Mouse (Mus musculus): ENCODE data around the gene Ccdc153. TPM values are rescaled to one million over a fixed set of nuclear protein-coding genes. Genes with fewer than 3 reads are reported as not detected.

The Ccdc153 gene
- polyA plus RNA-seq, 1 experiment from 2014 or later = not detected

DNA sequence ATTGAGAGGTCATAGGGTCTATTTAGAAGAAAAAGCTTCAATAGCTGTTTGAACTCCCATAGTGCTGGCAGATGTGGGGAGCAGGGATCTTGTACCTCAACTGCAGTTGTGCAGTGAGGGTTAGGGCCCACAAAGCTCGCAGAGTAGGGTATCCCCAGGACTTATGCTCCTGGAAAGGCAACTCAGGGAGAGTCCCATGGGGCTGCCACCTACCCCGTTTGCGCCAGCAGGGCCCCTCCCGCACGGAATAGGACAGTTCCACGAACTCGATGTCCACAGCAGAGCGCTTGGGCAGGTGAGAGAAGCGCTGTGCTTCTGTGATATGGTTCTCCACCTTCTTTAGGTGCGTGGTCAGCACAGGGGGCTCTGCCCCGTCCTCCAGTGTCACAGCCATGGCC is 46.5 kb downstream of the Ccdc153 start:
- 0 out of 2 replicates have a peak, but pooled peaks have one; percentile 8 for ATAC-seq (ENCODE audit: low read depth)
- Histone ChIP-seq H3K27ac (peak overlapping the region; percentile 97), H3K9ac (peak overlapping the region; percentile 99), H3K36me3 (peaks cover 49% of the 10 kb centered on the region), H3K9me3 (replicated peaks) (0 out of 2 replicates have a peak, but pooled peaks cover 3% of the 10 kb centered on the region), H3K4me2 (peak overlapping the region; percentile 88), H3K4me1 (replicated peaks) (peaks cover 73% of the 10 kb centered on the region), H3K27me3 (0 out of 2 replicates have a peak, but pooled peaks cover 8% of the 10 kb centered on the region), H3K4me3 (replicated peaks) (peak overlapping the region; percentile 97)
- WGBS (ENCODE audit: insufficient replicate concordance) = 6% methylated on average over 11 of the region's 11 CpGs
- DNase-seq = peak; percentile 29

DNA sequence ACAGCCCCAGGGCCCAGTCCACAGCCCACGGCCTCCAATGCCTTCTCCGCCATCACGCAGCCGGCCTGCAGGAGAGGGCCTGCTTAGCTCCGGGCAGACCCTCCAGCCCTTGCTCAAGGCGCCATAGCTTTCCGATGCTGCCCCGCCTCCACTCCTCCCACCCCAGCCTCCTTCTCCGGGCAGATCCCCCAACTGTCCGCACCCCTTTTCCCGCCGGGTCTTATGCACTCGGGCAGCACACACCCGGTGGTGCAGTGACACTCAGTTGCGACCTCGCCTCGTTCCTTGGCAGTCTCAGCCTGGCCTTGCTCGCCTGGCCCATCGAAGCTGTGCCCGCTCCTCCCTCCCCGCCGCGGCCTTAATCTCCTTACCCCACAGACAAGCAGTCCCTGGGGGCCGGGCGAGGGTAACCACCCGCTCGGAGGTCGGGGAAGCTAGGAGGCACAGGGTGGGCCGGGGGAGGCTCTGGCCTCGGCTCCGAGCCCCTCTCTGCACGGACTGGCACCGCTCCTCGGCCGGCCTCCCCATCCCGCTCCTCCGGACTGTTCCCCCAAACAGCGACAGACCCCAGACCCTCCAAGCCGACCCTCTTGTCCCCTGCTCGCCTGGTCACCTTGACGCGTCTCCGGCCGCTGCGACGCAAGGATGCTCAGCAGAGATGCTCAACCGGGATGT is 47.1 kb downstream of the Ccdc153 start:
- peak overlapping the region; percentile 97 for H3K27ac ChIP-seq

DNA sequence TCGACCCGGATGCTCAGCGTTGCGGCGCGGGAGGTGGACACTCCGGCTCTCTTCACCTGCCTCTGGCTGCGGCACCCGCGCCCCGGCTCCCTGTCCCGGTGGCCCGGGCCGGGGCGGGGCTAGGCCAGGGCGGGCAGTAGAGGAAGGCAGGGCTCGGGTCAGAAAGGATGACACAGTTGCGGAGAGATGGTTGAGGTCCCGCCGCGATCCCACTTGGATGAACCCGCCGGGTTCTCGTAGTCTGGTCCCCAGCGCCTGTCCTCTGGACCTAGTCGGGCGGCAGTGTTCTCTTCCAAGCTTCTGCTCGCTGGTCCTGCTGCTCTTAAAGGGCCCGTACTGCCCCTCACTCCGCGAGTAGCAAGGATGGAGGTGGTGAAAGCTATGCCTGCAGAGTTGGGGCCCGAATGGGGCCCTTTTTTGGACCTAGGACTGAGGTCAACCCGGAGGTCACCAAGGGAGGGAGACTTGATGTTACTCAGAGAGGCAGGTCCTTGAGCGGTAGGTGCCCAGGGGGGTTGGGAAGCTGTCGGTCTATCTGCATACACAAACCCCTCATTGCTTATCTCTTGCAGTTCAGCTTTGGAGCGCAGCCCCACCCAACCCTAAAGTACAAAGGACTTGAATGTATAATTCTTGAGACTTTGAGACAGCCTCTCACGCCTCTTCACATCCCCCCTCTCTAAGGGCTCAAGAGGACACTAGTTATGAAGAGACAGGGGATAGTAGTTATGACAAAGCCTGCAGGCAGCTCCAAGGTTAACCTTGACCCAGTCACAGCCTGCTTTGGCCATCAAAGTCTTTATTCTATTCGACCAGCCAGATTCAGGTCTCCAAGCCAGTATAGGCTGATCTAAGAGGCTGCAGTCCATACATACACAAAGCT is 47.8 kb downstream of the Ccdc153 start, which contains the start of gene Abcg4:
TSS of gene Abcg4 (minus strand) at position 540 of the 883 bp plus-strand sequence.
- Histone ChIP-seq H3K36me3 (peaks cover 52% of the 10 kb centered on the region), H3K4me2 (peak within 1 kb of the TSS; percentile 88), H3K27ac (peak within 1 kb of the TSS; percentile 97), H3K27me3 (0 out of 2 replicates have a peak, but pooled peaks cover 8% of the 10 kb centered on the region), H3K9ac (peak within 1 kb of the TSS; percentile 99), H3K9me3 (replicated peaks) (0 out of 2 replicates have a peak, but pooled peaks cover 3% of the 10 kb centered on the region), H3K4me3 (replicated peaks) (peak within 1 kb of the TSS; percentile 97), H3K4me1 (replicated peaks) (peaks cover 77% of the 10 kb centered on the region)
- 1% methylated on average over 38 of the region's 38 CpGs for WGBS (ENCODE audit: insufficient replicate concordance)
- DNase-seq = peak; percentile 81
- peak; percentile 85 for ATAC-seq (ENCODE audit: low read depth)

More for the DNA sequence above, 47.1 kb downstream of the Ccdc153 start:
- Histone ChIP-seq H3K4me1 (replicated peaks) (peaks cover 77% of the 10 kb centered on the region), H3K36me3 (peaks cover 49% of the 10 kb centered on the region), H3K4me2 (peak overlapping the region; percentile 88), H3K9ac (peak overlapping the region; percentile 99), H3K4me3 (replicated peaks) (peak overlapping the region; percentile 97), H3K9me3 (replicated peaks) (0 out of 2 replicates have a peak, but pooled peaks cover 3% of the 10 kb centered on the region), H3K27me3 (0 out of 2 replicates have a peak, but pooled peaks cover 8% of the 10 kb centered on the region)
- DNase-seq (peak; percentile 48), ATAC-seq (ENCODE audit: low read depth) (peak; percentile 37)
- 2% methylated on average over 47 of the region's 47 CpGs for WGBS (ENCODE audit: insufficient replicate concordance)

DNA sequence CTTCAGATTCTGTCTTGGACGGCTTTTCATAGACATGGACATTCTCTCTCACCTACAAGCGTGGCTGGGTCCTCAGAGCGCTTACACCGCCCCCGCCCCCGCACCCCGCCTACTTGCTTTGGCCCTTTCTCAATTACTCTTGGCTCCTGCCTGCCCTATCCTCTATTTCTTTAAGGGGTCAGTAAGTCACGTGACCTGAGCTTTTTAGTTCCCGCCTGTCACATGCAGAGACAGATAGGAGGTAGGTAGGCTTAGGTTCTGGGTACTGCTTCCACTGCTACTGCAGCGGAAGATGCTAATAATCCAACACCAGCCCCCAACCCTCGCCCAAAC is 48.4 kb downstream of the Ccdc153 start:
- Histone ChIP-seq H3K36me3 (peaks cover 52% of the 10 kb centered on the region), H3K27ac (peak overlapping the region; percentile 97), H3K4me1 (replicated peaks) (peaks cover 71% of the 10 kb centered on the region), H3K27me3 (0 out of 2 replicates have a peak, but pooled peaks cover 8% of the 10 kb centered on the region), H3K9ac (peak overlapping the region; percentile 99), H3K9me3 (replicated peaks) (0 out of 2 replicates have a peak, but pooled peaks cover 3% of the 10 kb centered on the region), H3K4me3 (replicated peaks) (peak overlapping the region; percentile 97), H3K4me2 (peak overlapping the region; percentile 88)
- 9% methylated on average over 11 of the region's 11 CpGs for WGBS (ENCODE audit: insufficient replicate concordance)
- ATAC-seq (ENCODE audit: low read depth) (peak; percentile 37), DNase-seq (peak; percentile 33)

DNA sequence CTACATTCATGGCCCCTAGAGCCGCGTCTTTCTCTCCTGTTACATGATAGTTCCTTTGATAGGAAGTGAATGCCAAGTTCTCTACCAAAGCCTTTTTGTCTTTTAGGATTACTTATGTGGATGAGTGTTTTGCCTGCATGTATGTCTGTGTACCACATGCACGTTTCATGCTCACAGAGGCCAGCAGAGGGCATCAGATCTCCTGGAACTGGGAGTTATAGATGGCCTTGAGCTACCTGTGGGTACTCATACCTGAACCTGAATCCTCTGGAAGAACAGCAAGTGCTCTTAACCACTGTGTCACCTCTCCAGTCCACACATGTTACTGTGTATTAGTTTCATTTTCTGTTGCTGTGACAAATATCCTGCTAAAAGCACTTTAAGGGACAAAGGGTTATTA is 52.0 kb downstream of the Ccdc153 start:
- H3K36me3 ChIP-seq = peaks cover 74% of the 10 kb centered on the region
- DNase-seq (no peak), ATAC-seq (ENCODE audit: low read depth) (no peak)
- 0 out of 2 replicates have a peak, but pooled peaks cover 3% of the 10 kb centered on the region for H3K9me3 ChIP-seq (replicated peaks)
- peak overlapping the region; percentile 25; the same call in 1 of the 2 replicates for H3K27ac ChIP-seq
- H3K4me2 ChIP-seq = no peak overlapping the region
- no peak overlapping the region for H3K4me3 ChIP-seq (replicated peaks)
- H3K27me3 ChIP-seq = 0 out of 2 replicates have a peak, but pooled peaks cover 3% of the 10 kb centered on the region
- no peak overlapping the region for H3K9ac ChIP-seq
- WGBS (ENCODE audit: insufficient replicate concordance) = 57% methylated on average over 3 of the region's 3 CpGs
- peaks cover 40% of the 10 kb centered on the region for H3K4me1 ChIP-seq (replicated peaks)

Other genes with a start within 250 kb of the Ccdc153 start
- gene Thy1, start 197.3 kb upstream of the Ccdc153 start, polyA plus RNA-seq (2015; fragmentation: Nextera tagmentation; extraction: Ambion mirVana) = 0.15 and 0.24 TPM in 2 replicates
- gene Usp2, start 173.7 kb upstream of the Ccdc153 start, polyA plus RNA-seq (2015; fragmentation: Nextera tagmentation; extraction: Ambion mirVana) = 1.8 and 3.0 TPM in 2 replicates
- not detected in 2 replicates for gene Mfrp, start 138.9 kb upstream of the Ccdc153 start, polyA plus RNA-seq (2015; fragmentation: Nextera tagmentation; extraction: Ambion mirVana)
- gene C1qtnf5, start 133.4 kb upstream of the Ccdc153 start, polyA plus RNA-seq (2015; fragmentation: Nextera tagmentation; extraction: Ambion mirVana) = 0.17 and 0.20 TPM in 2 replicates
- gene Gm49380, start 127.2 kb upstream of the Ccdc153 start, polyA plus RNA-seq (2015; fragmentation: Nextera tagmentation; extraction: Ambion mirVana) = 0.05 TPM in 1 of 2 replicates, not detected in the other
- gene Rnf26, start 127.2 kb upstream of the Ccdc153 start, polyA plus RNA-seq (2015; fragmentation: Nextera tagmentation; extraction: Ambion mirVana) = 36.9 and 38.7 TPM in 2 replicates
- 3.7 and 4.0 TPM in 2 replicates for gene Mcam, start 106.2 kb upstream of the Ccdc153 start, polyA plus RNA-seq (2015; fragmentation: Nextera tagmentation; extraction: Ambion mirVana)
- gene Cbl, start 6.6 kb upstream of the Ccdc153 start, polyA plus RNA-seq (2015; fragmentation: Nextera tagmentation; extraction: Ambion mirVana) = 5.7 and 7.2 TPM in 2 replicates
- 0.06 and 0.24 TPM in 2 replicates for gene Pdzd3, start 10.8 kb downstream of the Ccdc153 start, polyA plus RNA-seq (2015; fragmentation: Nextera tagmentation; extraction: Ambion mirVana)
- gene Nlrx1, start 27.9 kb downstream of the Ccdc153 start, polyA plus RNA-seq (2015; fragmentation: Nextera tagmentation; extraction: Ambion mirVana) = 3.2 and 3.8 TPM in 2 replicates
- 11.1 and 13.0 TPM in 2 replicates for gene Abcg4, start 47.9 kb downstream of the Ccdc153 start, polyA plus RNA-seq (2015; fragmentation: Nextera tagmentation; extraction: Ambion mirVana)
- 11.4 and 11.5 TPM in 2 replicates for gene Hinfp, start 65.0 kb downstream of the Ccdc153 start, polyA plus RNA-seq (2015; fragmentation: Nextera tagmentation; extraction: Ambion mirVana)
- gene C2cd2l, start 79.6 kb downstream of the Ccdc153 start, polyA plus RNA-seq (2015; fragmentation: Nextera tagmentation; extraction: Ambion mirVana) = 6.4 and 8.2 TPM in 2 replicates
- 20.7 and 23.0 TPM in 2 replicates for gene Dpagt1, start 85.3 kb downstream of the Ccdc153 start, polyA plus RNA-seq (2015; fragmentation: Nextera tagmentation; extraction: Ambion mirVana)
- gene H2afx, start 94.0 kb downstream of the Ccdc153 start, polyA plus RNA-seq (2015; fragmentation: Nextera tagmentation; extraction: Ambion mirVana) = 208 and 210 TPM in 2 replicates
- 1,411 and 1,456 TPM in 2 replicates for gene Hmbs, start 103.6 kb downstream of the Ccdc153 start, polyA plus RNA-seq (2015; fragmentation: Nextera tagmentation; extraction: Ambion mirVana)
- 14.8 and 15.3 TPM in 2 replicates for gene Vps11, start 121.0 kb downstream of the Ccdc153 start, polyA plus RNA-seq (2015; fragmentation: Nextera tagmentation; extraction: Ambion mirVana)
- gene Hyou1, start 138.8 kb downstream of the Ccdc153 start, polyA plus RNA-seq (2015; fragmentation: Nextera tagmentation; extraction: Ambion mirVana) = 15.8 and 19.0 TPM in 2 replicates
- 18.4 and 21.3 TPM in 2 replicates for gene Slc37a4, start 156.2 kb downstream of the Ccdc153 start, polyA plus RNA-seq (2015; fragmentation: Nextera tagmentation; extraction: Ambion mirVana)
- 1,487 and 1,590 TPM in 2 replicates for gene Rps25, start 166.5 kb downstream of the Ccdc153 start, polyA plus RNA-seq (2015; fragmentation: Nextera tagmentation; extraction: Ambion mirVana)
- gene Trappc4, start 166.9 kb downstream of the Ccdc153 start, polyA plus RNA-seq (2015; fragmentation: Nextera tagmentation; extraction: Ambion mirVana) = 68.3 and 69.4 TPM in 2 replicates
- gene Ccdc84, start 177.9 kb downstream of the Ccdc153 start, polyA plus RNA-seq (2015; fragmentation: Nextera tagmentation; extraction: Ambion mirVana) = 13.8 and 16.6 TPM in 2 replicates
- not detected in 2 replicates for gene Foxr1, start 200.5 kb downstream of the Ccdc153 start, polyA plus RNA-seq (2015; fragmentation: Nextera tagmentation; extraction: Ambion mirVana)
- gene Upk2, start 214.3 kb downstream of the Ccdc153 start, polyA plus RNA-seq (2015; fragmentation: Nextera tagmentation; extraction: Ambion mirVana) = not detected in 2 replicates
- 1.0 and 1.5 TPM in 2 replicates for gene Bcl9l, start 242.1 kb downstream of the Ccdc153 start, polyA plus RNA-seq (2015; fragmentation: Nextera tagmentation; extraction: Ambion mirVana)